Mouse (Mus musculus) cerebellum, adult 2 months (tissue): ENCODE measurements around the gene Igsf8. TPM values are rescaled to one million over a fixed set of nuclear protein-coding genes. Genes with fewer than 3 reads are reported as not detected.

Source experiments
- DNase-seq, 2 experiments: peaks; one replicate each; pipeline ENCODE4 v3.0.0; 2021
- H3K27ac ChIP-seq: fragments of 200-500 bp; 2 replicates; pipeline ENCODE4 v1.5.1; 2012; ENCODE audit warnings: low read length, control low read depth, inconsistent platforms; ENCODE audit not compliant: insufficient read depth
- H3K27me3 ChIP-seq: fragments of 200-500 bp; 2 replicates; pipeline ENCODE4 v1.6.1; 2012; ENCODE audit warnings: inconsistent platforms, mild to moderate bottlenecking, low read length, moderate library complexity; ENCODE audit not compliant: control insufficient read depth, insufficient read depth
- H3K4me1 ChIP-seq: fragments of 200-500 bp; 2 replicates; pipeline ENCODE4 v1.6.1; 2011; ENCODE audit warnings: low read length; ENCODE audit not compliant: control insufficient read depth, insufficient read depth
- H3K4me3 ChIP-seq: fragments of 200-500 bp; replicated peaks from 2 replicates; pipeline ENCODE3; 2011; ENCODE audit warnings: mild to moderate bottlenecking, low read depth, low read length, control low read depth; ENCODE audit not compliant: insufficient read depth
- CTCF ChIP-seq: fragments of 200-500 bp; IDR thresholded peaks from 2 replicates; pipeline ENCODE4 v1.5.1; 2011; ENCODE audit warnings: low read depth, mild to moderate bottlenecking, control low read depth, low read length, moderate library complexity, borderline replicate concordance; ENCODE audit not compliant: insufficient read depth
- POLR2A ChIP-seq: fragments of 200-500 bp; IDR thresholded peaks from 2 replicates; pipeline ENCODE4 v1.6.1; 2011; ENCODE audit warnings: low read length, control low read depth, borderline replicate concordance; ENCODE audit not compliant: insufficient read depth
- WGBS: fragments of 180-500 bp; shearing (Covaris S2); methylation state at CpG from one replicate; pipeline ENCODE4 v1.1.7; 2018; 5-methylcytosine and 5-hydroxymethylcytosine counted together
- polyA plus RNA-seq: library from polyadenylated mRNA; depleted of rRNA; stranded (reverse); fragments of >200 nt; gene quantifications from 2 replicates; pipeline ENCODE4 v1.2.3, GENCODE M21; 2012

Igsf8 gene
- polyA plus RNA-seq, 1 experiment = 254 TPM

GRCm38 (mm10) chr1:172327206-172328001 lies 66.0 kb downstream of the Igsf8 start:
- 23% methylated on average over 16 of the region's 16 CpGs for WGBS
- Histone ChIP-seq H3K4me3 (peak overlapping the region; percentile 98), H3K4me1 (peaks cover 36% of the 10 kb centered on the region), H3K27me3 (no peaks in the 10 kb centered on the region), H3K27ac (peak overlapping the region; percentile 98)
- no peak for TF ChIP-seq POLR2A
- TF ChIP-seq CTCF = no peak
- DNase-seq = peak; percentile 50 to 58

GRCm38 (mm10) chr1:172328041-172328440 lies 66.6 kb downstream of the Igsf8 start:
- 12% methylated on average over 3 of the region's 3 CpGs for WGBS
- Histone ChIP-seq H3K4me3 (peak overlapping the region; percentile 98), H3K27ac (peak overlapping the region; percentile 98), H3K27me3 (no peaks in the 10 kb centered on the region), H3K4me1 (peaks cover 30% of the 10 kb centered on the region)
- TF ChIP-seq POLR2A (0 out of 2 replicates have a peak, but pooled peaks have one; percentile 14), CTCF (no peak)
- peak in 1 of 2 experiments; percentile 73 for DNase-seq

- no peak for TF ChIP-seq CTCF
- 0 out of 2 replicates have a peak, but pooled peaks have one; percentile 9 for TF ChIP-seq POLR2A
- DNase-seq = peak; percentile 61 to 67
- Histone ChIP-seq H3K27ac (peak overlapping the region; percentile 98), H3K4me3 (peak overlapping the region; percentile 98), H3K4me1 (peaks cover 30% of the 10 kb centered on the region), H3K27me3 (no peaks in the 10 kb centered on the region)
- 13% methylated on average over 7 of the region's 7 CpGs for WGBS
Measured at GRCm38 (mm10) chr1:172328461-172328860, 67.0 kb downstream of the Igsf8 start.

GRCm38 (mm10) chr1:172329131-172329530 lies 67.7 kb downstream of the Igsf8 start, which contains the start of gene Kcnj9:
TSS of gene Kcnj9 (minus strand) at chr1:172329318.
- H3K27me3 ChIP-seq = no peaks in the 10 kb centered on the region
- peak within 1 kb of the TSS; percentile 98 for H3K4me3 ChIP-seq
- peak; percentile 90 to 99 for DNase-seq
- peaks cover 30% of the 10 kb centered on the region for H3K4me1 ChIP-seq
- H3K27ac ChIP-seq = peak within 1 kb of the TSS; percentile 98
- 3% methylated on average over 9 of the region's 9 CpGs for WGBS
- TF ChIP-seq CTCF = no peak
- peak; percentile 91; the same call in 1 of the 2 replicates for TF ChIP-seq POLR2A

GRCm38 (mm10) chr1:172329616-172330015 lies 68.2 kb downstream of the Igsf8 start:
- peaks cover 28% of the 10 kb centered on the region for H3K4me1 ChIP-seq
- H3K27ac ChIP-seq = peak overlapping the region; percentile 98
- WGBS = 19% methylated on average over 6 of the region's 6 CpGs
- H3K4me3 ChIP-seq = peak overlapping the region; percentile 98
- TF ChIP-seq POLR2A = no peak
- no peak for TF ChIP-seq CTCF
- DNase-seq = no peak
- no peaks in the 10 kb centered on the region for H3K27me3 ChIP-seq

GRCm38 (mm10) chr1:172331422-172331947 lies 70.0 kb downstream of the Igsf8 start:
- Histone ChIP-seq H3K27ac (0 out of 2 replicates have a peak overlapping the region, but pooled peaks have one; percentile 46), H3K4me1 (peaks cover 19% of the 10 kb centered on the region), H3K27me3 (no peaks in the 10 kb centered on the region), H3K4me3 (no peak overlapping the region)
- 22% methylated on average over 8 of the region's 8 CpGs for WGBS
- no peak for TF ChIP-seq CTCF
- no peak for TF ChIP-seq POLR2A
- DNase-seq = peak; percentile 39 to 67

GRCm38 (mm10) chr1:172332925-172333324 lies 71.5 kb downstream of the Igsf8 start:
- no peak for DNase-seq
- no peaks in the 10 kb centered on the region for H3K27me3 ChIP-seq
- no peak for TF ChIP-seq POLR2A
- no peak for TF ChIP-seq CTCF
- WGBS = 96% methylated on average over 2 of the region's 2 CpGs
- H3K4me1 ChIP-seq = peaks cover 22% of the 10 kb centered on the region
- H3K4me3 ChIP-seq = no peak overlapping the region
- no peak overlapping the region for H3K27ac ChIP-seq
